Mouse (Mus musculus) layer of hippocampus, adult 11-12 months (tissue): ENCODE measurements around the gene Gcnt1.
A peak's percentile ranks its signal among the peaks of the same experiment; 100 is the strongest.

Experiments
- DNase-seq: peaks from one replicate; pipeline ENCODE4 v3.0.0; 2022; ENCODE audit warnings: low spot score

The Gcnt1 gene

DNA sequence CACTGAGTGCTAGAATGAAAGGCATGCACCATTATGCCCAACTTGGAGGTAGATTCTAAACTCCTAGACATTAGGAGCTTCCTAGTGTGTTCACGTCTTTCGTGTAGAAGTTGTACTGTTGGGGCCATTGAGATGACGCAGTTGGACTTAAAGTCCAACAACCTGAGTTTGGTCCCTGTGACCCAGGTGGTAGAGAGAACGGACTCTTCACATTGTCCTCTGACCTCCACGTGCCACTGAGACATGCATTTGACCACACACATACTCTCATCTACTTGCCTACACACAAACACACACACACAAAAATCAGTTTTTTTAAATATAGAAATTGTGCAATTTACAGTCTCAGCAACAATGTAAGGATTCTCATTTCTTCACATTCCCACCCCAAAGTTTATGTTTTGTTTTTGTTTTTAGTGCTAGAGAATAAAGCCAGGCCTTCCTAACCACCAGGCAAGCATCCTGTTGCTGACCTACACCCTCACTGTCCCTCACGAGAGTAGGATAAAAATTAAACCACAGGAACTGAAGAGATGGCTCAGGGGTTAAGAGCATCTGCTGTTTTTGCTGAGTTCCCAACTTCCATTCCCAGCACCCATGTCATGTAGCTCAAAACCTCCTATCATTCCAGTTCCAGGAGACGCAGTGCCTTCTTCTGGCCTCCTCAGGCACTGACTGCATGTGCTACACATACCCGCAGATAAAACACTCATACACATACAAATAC is 6.1 kb downstream of the Gcnt1 start:
- no peak for DNase-seq

DNA sequence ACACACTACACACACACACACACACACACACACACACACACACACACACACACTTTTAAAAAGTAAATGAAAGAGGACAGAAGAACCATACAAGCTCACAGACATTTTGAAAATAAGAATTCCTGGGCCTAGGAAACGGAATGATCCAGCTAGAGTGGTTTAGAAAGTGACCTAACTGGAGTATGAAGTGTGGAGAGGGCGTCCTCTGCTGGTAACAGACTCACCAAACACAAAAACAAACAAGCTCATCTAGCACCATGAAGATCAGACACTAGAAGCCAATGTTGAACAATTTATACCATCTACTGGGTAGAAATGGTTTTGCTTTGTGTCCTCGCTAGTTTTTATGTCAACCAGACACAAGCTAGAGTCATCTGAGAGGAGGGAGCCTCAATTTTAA is 7.9 kb downstream of the Gcnt1 start:
- peak; percentile 61 for DNase-seq

DNA sequence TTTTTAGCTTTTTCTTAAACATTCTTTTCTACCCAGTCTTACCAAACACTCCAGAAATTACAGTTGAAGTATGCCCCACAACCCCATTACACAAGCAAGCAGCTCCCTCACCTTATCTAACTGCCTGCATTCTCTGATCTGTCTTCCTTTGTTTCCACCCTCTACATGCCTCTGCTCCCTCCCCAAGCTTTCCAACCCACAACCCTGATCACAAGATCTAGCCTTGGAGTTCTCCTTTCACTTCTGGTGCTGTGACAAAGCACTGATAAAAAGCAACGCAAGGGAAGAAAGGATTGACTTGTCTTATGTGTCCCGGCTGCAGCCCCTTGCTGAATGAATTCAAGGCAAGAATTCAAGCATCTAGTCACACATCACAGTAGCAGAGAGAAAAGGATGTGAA is 11.5 kb downstream of the Gcnt1 start:
- no peak for DNase-seq

- no peak for DNase-seq
These were observed 13.2 kb downstream of the Gcnt1 start for GRCm38 (mm10) chr19:17359315-17359890.

GRCm38 (mm10) chr19:17357391-17357790 is 15.3 kb downstream of the Gcnt1 start:
- no peak for DNase-seq

DNA sequence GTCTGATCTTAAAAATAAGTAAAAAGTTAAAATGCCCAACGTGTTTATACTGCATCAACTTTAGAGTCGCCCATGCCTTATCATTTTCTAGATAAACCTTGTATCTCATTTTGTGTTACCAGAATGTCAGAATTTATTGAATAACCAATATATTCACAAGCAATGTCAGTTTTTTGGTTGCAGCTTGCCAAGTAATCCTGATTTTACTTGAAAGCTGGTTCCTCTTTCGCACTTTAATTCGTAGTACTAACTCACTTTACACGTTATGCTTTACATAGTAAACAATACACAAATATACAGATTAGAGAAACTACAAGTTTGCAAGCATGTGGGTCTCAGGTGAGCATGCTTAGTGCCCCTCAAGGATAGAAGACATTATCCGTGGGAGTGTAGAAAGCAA is 15.7 kb downstream of the Gcnt1 start:
- no peak for DNase-seq

GRCm38 (mm10) chr19:17355950-17356867 is 16.4 kb downstream of the Gcnt1 start:
- DNase-seq = no peak

GRCm38 (mm10) chr19:17355361-17355760 is 17.3 kb downstream of the Gcnt1 start:
- no peak for DNase-seq

DNA sequence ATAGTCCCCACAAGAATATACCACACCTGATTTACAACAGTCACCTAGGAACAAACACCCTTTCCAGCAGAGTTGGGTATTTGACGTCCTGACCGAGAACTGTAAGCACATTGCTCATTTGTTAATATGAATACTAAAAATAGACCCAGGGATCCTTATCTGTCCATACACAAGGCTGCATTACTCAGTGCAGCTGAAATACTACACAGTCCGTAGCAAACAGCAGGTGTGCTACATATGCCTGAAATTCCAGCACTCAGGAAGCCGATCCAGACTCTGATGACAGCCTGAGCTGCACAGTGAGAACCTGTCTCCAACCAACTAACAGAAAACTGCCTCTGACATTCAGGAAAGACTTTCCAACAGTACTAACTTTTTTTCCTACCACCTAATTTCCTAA is 17.8 kb downstream of the Gcnt1 start:
- DNase-seq = no peak

DNA sequence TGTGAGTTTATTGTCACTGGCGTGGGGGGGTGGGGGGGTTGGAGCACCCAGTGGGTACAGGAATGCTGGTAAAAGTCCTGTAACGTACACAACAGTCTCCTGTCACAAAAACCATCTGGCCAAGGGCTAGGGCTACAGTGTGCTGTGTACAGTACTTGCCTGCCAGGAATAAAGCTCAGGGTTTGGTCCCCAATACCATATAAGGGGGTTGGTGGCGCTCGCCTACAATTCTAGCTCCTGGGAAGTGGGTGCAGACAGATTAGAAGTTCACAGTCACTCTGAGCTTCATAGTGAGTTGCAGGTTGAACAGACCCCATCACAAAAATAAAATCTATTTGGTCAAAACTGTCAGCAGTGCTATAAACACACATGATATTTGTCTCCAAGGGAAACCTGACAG is 18.3 kb downstream of the Gcnt1 start:
- DNase-seq = no peak

GRCm38 (mm10) chr19:17353727-17354126 is 18.9 kb downstream of the Gcnt1 start:
- DNase-seq = no peak

- DNase-seq = no peak
These were observed 24.8 kb downstream of the Gcnt1 start for GRCm38 (mm10) chr19:17347852-17348251.

DNA sequence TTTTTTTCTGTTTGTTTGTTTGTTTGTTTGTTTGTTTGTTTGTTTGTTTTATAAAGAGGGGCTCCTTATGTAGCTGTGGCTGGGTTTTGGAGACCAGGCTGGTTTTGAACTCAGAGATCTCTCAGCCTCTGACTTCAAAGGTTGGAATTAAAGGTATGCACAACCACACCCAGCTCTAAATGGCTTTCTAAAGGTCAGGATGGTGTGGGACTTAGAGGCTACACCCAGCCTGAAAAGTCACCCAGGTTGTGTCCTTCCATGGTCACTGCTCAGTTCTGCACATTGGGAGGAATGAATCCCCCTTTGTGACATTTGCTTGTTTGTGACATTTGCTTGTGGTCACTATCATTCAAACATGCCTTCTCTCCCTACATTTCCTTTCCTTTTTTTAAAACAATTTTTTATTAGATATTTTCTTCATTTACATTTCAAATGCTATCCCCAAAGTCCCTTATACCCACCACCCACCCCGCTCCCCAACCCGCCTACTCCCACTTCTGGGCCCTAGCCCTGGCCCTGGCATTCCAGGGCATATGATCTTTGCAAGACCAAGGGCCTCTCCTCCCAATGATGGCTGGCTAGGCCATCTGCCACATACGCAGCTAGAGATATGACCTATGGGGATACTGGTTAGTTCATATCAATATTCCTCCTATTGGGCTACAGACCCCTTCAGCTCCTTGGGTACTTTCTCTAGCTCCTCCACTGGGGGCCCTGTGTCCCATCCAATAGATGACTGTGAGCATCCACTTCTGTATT is 25.7 kb downstream of the Gcnt1 start:
- DNase-seq = no peak

GRCm38 (mm10) chr19:17344881-17345280 is 27.8 kb downstream of the Gcnt1 start:
- DNase-seq = no peak

DNA sequence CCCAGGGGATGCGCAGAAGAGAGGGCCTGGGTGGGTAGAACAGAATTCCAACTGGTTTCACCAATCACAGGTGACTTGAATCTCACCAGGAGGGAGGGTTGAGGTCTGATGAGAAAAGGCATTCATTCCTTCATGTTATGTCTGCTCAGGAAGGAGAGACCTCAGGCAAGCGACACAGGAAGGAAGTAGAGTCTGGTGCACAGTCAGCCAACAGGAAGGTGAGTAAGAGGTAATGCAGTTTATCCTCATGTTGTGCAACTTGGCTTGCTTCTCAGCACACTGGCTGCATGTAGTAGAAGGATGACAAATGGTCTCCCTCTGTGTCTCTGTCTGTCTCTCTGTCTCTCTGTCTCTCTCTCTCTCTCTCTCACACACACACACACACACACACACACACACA is 33.1 kb downstream of the Gcnt1 start:
- DNase-seq = no peak

- no peak for DNase-seq
These were observed 35.5 kb downstream of the Gcnt1 start for GRCm38 (mm10) chr19:17337057-17337679.

DNA sequence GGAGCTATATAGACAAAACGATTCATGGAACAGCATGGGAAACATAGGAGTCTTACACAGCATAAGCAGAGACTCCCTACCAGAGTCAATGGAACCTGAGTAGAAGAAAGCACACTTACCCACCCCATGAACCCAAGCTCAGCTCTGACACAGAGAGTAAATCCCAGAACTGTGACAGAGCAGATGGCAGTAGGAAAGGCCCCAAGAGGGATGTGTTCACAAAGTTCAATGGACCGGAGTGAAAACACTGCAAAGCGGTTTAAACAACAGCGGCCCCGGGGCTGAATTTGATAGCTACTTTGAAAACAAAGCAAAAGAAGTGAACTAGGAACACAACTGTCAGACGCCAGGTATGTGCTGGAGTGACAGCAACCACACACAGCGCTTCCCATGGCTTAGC is 36.0 kb downstream of the Gcnt1 start:
- no peak for DNase-seq

GRCm38 (mm10) chr19:17334644-17335333 is 37.9 kb downstream of the Gcnt1 start:
- DNase-seq = no peak

- DNase-seq = no peak
These were observed 39.6 kb downstream of the Gcnt1 start for GRCm38 (mm10) chr19:17333043-17333442.

DNA sequence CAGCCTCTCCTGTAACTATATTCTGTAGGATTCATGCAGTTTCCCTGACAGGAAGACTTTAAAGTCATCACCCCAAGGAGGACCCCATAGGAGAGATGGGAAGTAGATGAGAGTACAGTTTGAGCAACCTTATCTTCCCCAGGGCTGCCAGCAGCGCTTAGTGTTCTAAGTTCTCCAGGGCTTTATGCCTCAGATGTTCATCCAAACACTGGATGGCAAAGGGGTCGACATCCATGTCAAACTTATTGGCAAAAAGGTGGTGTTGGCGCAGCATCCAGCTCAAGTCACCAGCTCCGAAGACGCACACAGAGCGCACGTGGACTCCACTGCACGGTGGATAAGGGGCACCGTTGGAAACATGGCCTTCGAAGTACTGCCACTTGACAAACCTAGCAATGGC is 43.7 kb downstream of the Gcnt1 start:
- no peak for DNase-seq

- no peak for DNase-seq
These were observed 44.7 kb downstream of the Gcnt1 start for GRCm38 (mm10) chr19:17327881-17328404.
